Mouse (Mus musculus): ENCODE results near the gene Fam117b. TPM values are rescaled to one million over a fixed set of nuclear protein-coding genes. Genes with fewer than 3 reads are reported as not detected.

Fam117b gene
- 6.5 and 7.5 TPM in 2 replicates for polyA plus RNA-seq (2021; fragmentation: Nextera tagmentation)
- long read RNA-seq, experiment 1, full-length matches to known transcripts, result 6 of 29 reads
- long read RNA-seq, experiment 1, partial matches to known transcripts, result 2 of 29 reads
- long read RNA-seq, experiment 1, other reads (novel, unspliced or antisense), result 21 of 29 reads
- long read RNA-seq, experiment 2, full-length matches to known transcripts, result 62 of 87 reads
- long read RNA-seq, experiment 2, partial matches to known transcripts, result 7 of 87 reads
- long read RNA-seq, experiment 2, other reads (novel, unspliced or antisense), result 18 of 87 reads

GRCm38 (mm10) chr1:59912413-59913157, at the start of gene Fam117b:
Fam117b (plus strand) TSS chr1:59913006.

Other genes with a start within 250 kb of the Fam117b start
- 297 and 301 TPM in 2 replicates for gene Sumo1, start 242.2 kb upstream of the Fam117b start, polyA plus RNA-seq (2021; fragmentation: Nextera tagmentation)
- 48.0 and 53.6 TPM in 2 replicates for gene Nop58, start 228.0 kb upstream of the Fam117b start, polyA plus RNA-seq (2021; fragmentation: Nextera tagmentation)
- 9.2 and 10.6 TPM in 2 replicates for gene Bmpr2, start 149.6 kb upstream of the Fam117b start, polyA plus RNA-seq (2021; fragmentation: Nextera tagmentation)
- gene Ica1l, start 130.2 kb downstream of the Fam117b start, polyA plus RNA-seq (2021; fragmentation: Nextera tagmentation), result 14.4 and 16.2 TPM in 2 replicates
- gene Carf, start 185.2 kb downstream of the Fam117b start, polyA plus RNA-seq (2021; fragmentation: Nextera tagmentation), result 10.2 and 12.1 TPM in 2 replicates
- 32.9 and 37.0 TPM in 2 replicates for gene Wdr12, start 185.6 kb downstream of the Fam117b start, polyA plus RNA-seq (2021; fragmentation: Nextera tagmentation)